Mouse (Mus musculus): ENCODE measurements at regions not wholly inside any gene's neighbourhood (a gene's known extent, or its start where the extent isn't known, plus 50 kb on each side); places are given as distances from the start of the nearest gene placed in this dataset.
A peak's percentile ranks its signal among the peaks of the same experiment; 100 is the strongest.

DNA sequence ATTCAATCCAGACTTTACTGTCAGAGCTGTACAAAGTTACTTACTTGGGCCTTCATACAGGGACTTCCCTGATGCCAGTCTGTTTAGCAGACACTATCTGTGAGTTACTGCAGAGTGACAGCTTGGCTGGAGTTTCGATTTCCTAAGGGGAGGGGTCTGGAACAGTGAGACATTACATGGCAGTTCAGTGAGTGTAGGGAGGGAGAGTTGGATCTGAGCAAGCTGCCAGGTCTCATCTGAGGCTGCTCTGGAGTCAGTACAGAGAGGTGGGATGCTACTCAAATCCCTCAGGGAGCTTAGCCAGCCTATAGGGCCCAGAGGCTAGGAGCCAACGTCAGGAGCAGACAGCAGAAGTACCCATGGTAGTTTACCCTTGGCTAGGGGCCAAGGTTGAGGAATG is 1329.8 kb upstream of the Nr2f1 start:
- Histone ChIP-seq H3K27me3 (no peaks in the 10 kb centered on the region), H3K9ac (replicated peaks) (no peak overlapping the region), H3K27ac (replicated peaks) (no peak overlapping the region), H3K9me3 (no peaks in the 10 kb centered on the region), H3K4me2 (replicated peaks) (no peak overlapping the region), H3K36me3 (no peaks in the 10 kb centered on the region), H3K4me3 (no peak overlapping the region), H3K4me1 (no peaks in the 10 kb centered on the region)
- peak; percentile 97 for ATAC-seq (replicated peaks)
- WGBS: 44% methylated on average over 2 of the region's 2 CpGs

GRCm38 (mm10) chr13:79550711-79551110 is 1332.5 kb upstream of the Arrdc3 start:
- 31% methylated on average over 2 of the region's 2 CpGs for WGBS
- no peaks in the 10 kb centered on the region for H3K27me3 ChIP-seq

DNA sequence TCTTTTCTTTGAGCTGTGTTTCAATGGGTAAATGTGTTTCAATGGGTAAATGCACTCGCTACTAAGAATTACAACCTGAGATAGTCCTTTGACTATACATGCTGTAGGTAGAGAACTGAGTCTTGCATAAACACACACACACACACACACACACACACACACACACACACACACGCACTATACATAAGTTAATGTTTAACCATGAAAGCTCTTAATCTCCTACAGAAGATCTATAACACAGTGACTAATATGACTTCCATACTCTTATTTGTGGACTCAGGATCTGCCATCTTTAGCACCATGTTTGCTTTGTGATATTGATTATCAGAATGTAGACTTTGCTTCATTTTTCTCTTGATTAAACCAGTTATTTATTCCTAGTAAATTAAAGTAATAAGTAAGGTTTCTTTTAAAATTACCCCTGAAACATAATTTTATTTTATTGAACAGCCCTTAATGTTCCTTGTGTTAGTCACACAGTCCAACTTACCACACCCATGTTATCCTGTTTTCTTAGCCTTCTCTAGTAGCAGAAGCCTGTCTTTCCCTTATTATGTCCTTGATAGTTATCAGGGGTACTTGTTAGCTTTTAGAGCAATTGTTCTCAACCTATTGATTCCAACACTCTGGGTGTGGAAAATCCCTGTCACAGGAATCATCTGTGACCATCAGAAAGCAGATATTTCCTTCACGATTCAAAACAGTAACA is 1327.5 kb upstream of the Arrdc3 start:
- WGBS: 90% methylated on average over 3 of the region's 3 CpGs
- ATAC-seq (replicated peaks): no peak
- no peaks in the 10 kb centered on the region for H3K27me3 ChIP-seq
- H3K4me2 ChIP-seq (replicated peaks): no peak overlapping the region
- no peaks in the 10 kb centered on the region for H3K9me3 ChIP-seq
- no peaks in the 10 kb centered on the region for H3K36me3 ChIP-seq
- H3K4me1 ChIP-seq: 0 out of 2 replicates have a peak, but pooled peaks cover 3% of the 10 kb centered on the region
- no peak overlapping the region for H3K9ac ChIP-seq (replicated peaks)
- H3K4me3 ChIP-seq: no peak overlapping the region
- no peak overlapping the region for H3K27ac ChIP-seq (replicated peaks)

More at GRCm38 (mm10) chr13:79550711-79551110, 1332.5 kb upstream of the Arrdc3 start:
- no peak overlapping the region for H3K4me3 ChIP-seq
- ATAC-seq (replicated peaks): no peak
- H3K9ac ChIP-seq (replicated peaks): no peak overlapping the region
- H3K36me3 ChIP-seq: no peaks in the 10 kb centered on the region
- no peak overlapping the region for H3K27ac ChIP-seq (replicated peaks)
- 0 out of 2 replicates have a peak, but pooled peaks cover 4% of the 10 kb centered on the region for H3K4me1 ChIP-seq
- no peak overlapping the region for H3K4me2 ChIP-seq (replicated peaks)
- no peaks in the 10 kb centered on the region for H3K9me3 ChIP-seq
